Mouse (Mus musculus) gastrocnemius, adult 18-20 months (tissue): ENCODE data around the gene Trhr2. TPM values are rescaled to one million over a fixed set of nuclear protein-coding genes. Genes with fewer than 3 reads are reported as not detected.

Experiments
- DNase-seq: peaks from one replicate; pipeline ENCODE4 v3.0.0; 2021; ENCODE audit warnings: low spot score
- total RNA-seq, 2 experiments: library from RNA; stranded (reverse); gene quantifications; 2 replicates each; pipeline ENCODE4 v1.2.3; 2021

Gene Trhr2
- total RNA-seq, 2 experiments from 2014 or later: not detected

- no peak for DNase-seq
These were observed 52.7 kb downstream of the Trhr2 start for GRCm38 (mm10) chr8:122307836-122308235.

Other genes with a start within 250 kb of the Trhr2 start
- 1 to 10 TPM; 6.6 to 7.5 TPM for gene Zfpm1, start 78.6 kb downstream of the Trhr2 start, total RNA-seq
- 10 to 100 TPM; 26.5 to 27.9 TPM for gene Zc3h18, start 15.9 kb upstream of the Trhr2 start, total RNA-seq
- not detected for gene Il17c, start 61.3 kb upstream of the Trhr2 start, total RNA-seq
- 1 to 10 TPM; 4.5 to 8.6 TPM for gene Cyba, start 72.2 kb upstream of the Trhr2 start, total RNA-seq
- gene Mvd, start 82.7 kb upstream of the Trhr2 start, total RNA-seq: 1 to 10 TPM; 3.9 to 5.6 TPM
- gene Snai3, start 100.0 kb upstream of the Trhr2 start, total RNA-seq: 10 to 100 TPM in 1 of 2 experiments, 1 to 10 TPM in 1; 5.7 to 14.7 TPM
- gene Rnf166, start 115.3 kb upstream of the Trhr2 start, total RNA-seq: 10 to 100 TPM; 35.0 to 37.7 TPM
- gene Ctu2, start 115.4 kb upstream of the Trhr2 start, total RNA-seq: 1 to 10 TPM; 6.3 to 7.6 TPM
- 10 to 100 TPM; 11.5 to 13.2 TPM for gene Piezo1, start 190.6 kb upstream of the Trhr2 start, total RNA-seq
- gene Cdt1, start 207.3 kb upstream of the Trhr2 start, total RNA-seq: under 1 TPM; 0.30 to 0.66 TPM
- gene Aprt, start 216.2 kb upstream of the Trhr2 start, total RNA-seq: 10 to 100 TPM; 39.6 to 40.1 TPM